Mouse (Mus musculus) midbrain, embryonic 12.5 days (tissue): ENCODE measurements around the gene Cct3. TPM values are rescaled to one million over a fixed set of nuclear protein-coding genes. Genes with fewer than 3 reads are reported as not detected.
"Not testable (repeated sequence)": the region's sequence is repeated elsewhere in the genome, so short reads cannot be mapped to it uniquely, and the experiment has no call there.

Source experiments
- ATAC-seq: fragments of 200-750 bp; cut with Nextera tagmentation; 2 replicates; pipeline ENCODE4 v1.8.0; 2017; ENCODE audit warnings: low read depth, moderate TSS enrichment, moderate library complexity; ENCODE audit not compliant: low FRiP score
- H3K27ac ChIP-seq: fragments of 300-500 bp; sonication (generic); replicated peaks from 2 replicates; pipeline ENCODE4 v1.5.1; 2016; ENCODE audit warnings: mild to moderate bottlenecking
- H3K27me3 ChIP-seq: fragments of 300-500 bp; sonication (generic); 2 replicates; pipeline ENCODE4 v1.6.1; 2016; ENCODE audit warnings: mild to moderate bottlenecking
- H3K36me3 ChIP-seq: fragments of 300-500 bp; sonication (generic); 2 replicates; pipeline ENCODE4 v1.6.1; 2016
- H3K4me1 ChIP-seq: fragments of 300-500 bp; sonication (generic); 2 replicates; pipeline ENCODE4 v1.6.1; 2016
- H3K4me2 ChIP-seq: fragments of 300-500 bp; sonication (generic); replicated peaks from 2 replicates; pipeline ENCODE4 v1.6.1; 2016; ENCODE audit warnings: mild to moderate bottlenecking, moderate library complexity
- H3K4me3 ChIP-seq: fragments of 300-500 bp; sonication (generic); 2 replicates; pipeline ENCODE4 v1.5.1; 2016; ENCODE audit warnings: mild to moderate bottlenecking
- H3K9ac ChIP-seq: fragments of 300-500 bp; sonication (generic); replicated peaks from 2 replicates; pipeline ENCODE4 v1.6.1; 2016; ENCODE audit warnings: mild to moderate bottlenecking, moderate library complexity
- H3K9me3 ChIP-seq: fragments of 300-500 bp; sonication (generic); 2 replicates; pipeline ENCODE4 v1.6.1; 2016; ENCODE audit warnings: mild to moderate bottlenecking
- WGBS: fragments of 180-500 bp; shearing (Covaris S2); methylation state at CpG from one replicate; pipeline ENCODE4 v1.1.7; 2016; 5-methylcytosine and 5-hydroxymethylcytosine counted together
- polyA plus RNA-seq: library from polyadenylated mRNA; unstranded; fragments of >200 nt; fragmentation: Nextera tagmentation; extraction: Ambion mirVana; gene quantifications from 2 replicates; pipeline ENCODE4 v1.2.1, GENCODE M21; 2016

The Cct3 gene
- polyA plus RNA-seq, 1 experiment from 2014 or later: 646 TPM

GRCm38 (mm10) chr3:88366830-88367428 is 70.0 kb downstream of the Cct3 start:
- peaks cover 32% of the 10 kb centered on the region for H3K27me3 ChIP-seq
- not testable (repeated sequence) for H3K4me1 ChIP-seq, H3K27ac ChIP-seq, H3K9me3 ChIP-seq, H3K9ac ChIP-seq
- WGBS: under 1% methylated on average over 18 of the region's 22 CpGs
- peak; percentile 85 for ATAC-seq
- peaks cover 12% of the 10 kb centered on the region for H3K36me3 ChIP-seq
- peak overlapping the region; percentile 42 for H3K4me2 ChIP-seq
- peak overlapping the region; percentile 21 for H3K4me3 ChIP-seq

GRCm38 (mm10) chr3:88367517-88367916 is 70.6 kb downstream of the Cct3 start:
- peaks cover 32% of the 10 kb centered on the region for H3K27me3 ChIP-seq
- peak; percentile 24 for ATAC-seq
- H3K27ac ChIP-seq, H3K36me3 ChIP-seq, H3K9me3 ChIP-seq, H3K4me2 ChIP-seq, H3K4me3 ChIP-seq, H3K4me1 ChIP-seq, H3K9ac ChIP-seq: not testable (repeated sequence)
- WGBS: 39% methylated on average over 3 of the region's 7 CpGs

GRCm38 (mm10) chr3:88368511-88368910 is 71.6 kb downstream of the Cct3 start:
- ATAC-seq, H3K36me3 ChIP-seq, H3K9me3 ChIP-seq, H3K4me1 ChIP-seq, H3K9ac ChIP-seq, H3K27ac ChIP-seq, H3K4me3 ChIP-seq, H3K4me2 ChIP-seq: not testable (repeated sequence)
- 90% methylated on average over 7 of the region's 7 CpGs for WGBS
- H3K27me3 ChIP-seq: peaks cover 30% of the 10 kb centered on the region

Other genes with a start within 250 kb of the Cct3 start
- 124 and 128 TPM in 2 replicates for gene Naxe, start 238.6 kb upstream of the Cct3 start, polyA plus RNA-seq
- not detected in 2 replicates for gene Ttc24, start 218.8 kb upstream of the Cct3 start, polyA plus RNA-seq
- 20.7 and 20.8 TPM in 2 replicates for gene Iqgap3, start 215.1 kb upstream of the Cct3 start, polyA plus RNA-seq
- 15.1 and 17.6 TPM in 2 replicates for gene Mef2d, start 154.7 kb upstream of the Cct3 start, polyA plus RNA-seq
- gene Rhbg, start 42.4 kb upstream of the Cct3 start, polyA plus RNA-seq: 0.26 TPM in 1 of 2 replicates, not detected in the other
- not detected in 2 replicates for gene Gm38392, start 9.9 kb upstream of the Cct3 start, polyA plus RNA-seq
- gene Tsacc, start 117 bp upstream of the Cct3 start, polyA plus RNA-seq: 10.9 and 12.8 TPM in 2 replicates
- 104 and 128 TPM in 2 replicates for gene Glmp, start 27.9 kb downstream of the Cct3 start, polyA plus RNA-seq
- 1.9 and 2.3 TPM in 2 replicates for gene Tmem79, start 39.0 kb downstream of the Cct3 start, polyA plus RNA-seq
- gene Smg5, start 39.1 kb downstream of the Cct3 start, polyA plus RNA-seq: 94.1 and 101 TPM in 2 replicates
- gene Paqr6, start 67.5 kb downstream of the Cct3 start, polyA plus RNA-seq: 0.82 and 0.89 TPM in 2 replicates
- gene Bglap3, start 75.6 kb downstream of the Cct3 start, polyA plus RNA-seq: 0.10 TPM in 1 of 2 replicates, not detected in the other
- not detected in 2 replicates for gene Bglap2, start 81.6 kb downstream of the Cct3 start, polyA plus RNA-seq
- not detected in 2 replicates for gene Bglap, start 87.3 kb downstream of the Cct3 start, polyA plus RNA-seq
- 100.0 and 101 TPM in 2 replicates for gene Pmf1, start 113.2 kb downstream of the Cct3 start, polyA plus RNA-seq
- 23.6 and 24.6 TPM in 2 replicates for gene Slc25a44, start 128.0 kb downstream of the Cct3 start, polyA plus RNA-seq
- gene Sema4a, start 164.1 kb downstream of the Cct3 start, polyA plus RNA-seq: 19.3 and 20.3 TPM in 2 replicates
- gene Lmna, start 212.8 kb downstream of the Cct3 start, polyA plus RNA-seq: 34.3 and 42.8 TPM in 2 replicates
- gene Mex3a, start 235.3 kb downstream of the Cct3 start, polyA plus RNA-seq: 47.8 and 49.9 TPM in 2 replicates